Mouse (Mus musculus) heart, adult 2 months (tissue): ENCODE data around the gene A630095N17Rik. TPM values are rescaled to one million over a fixed set of nuclear protein-coding genes. Genes with fewer than 3 reads are reported as not detected.

Experiments
- DNase-seq, 2 experiments: peaks; one replicate each; pipeline ENCODE4 v3.0.0; 2021
- H3K27ac ChIP-seq: fragments of 200-600 bp; 2 replicates; pipeline ENCODE4 v1.8.1; 2022
- H3K27me3 ChIP-seq: fragments of 200-500 bp; 2 replicates; pipeline ENCODE4 v1.6.1; 2012; ENCODE audit warnings: mild to moderate bottlenecking, low read length, inconsistent platforms, mixed read lengths; ENCODE audit not compliant: control insufficient read depth, insufficient read depth
- H3K36me3 ChIP-seq: fragments of 200-500 bp; 2 replicates; pipeline ENCODE4 v1.6.1; 2012; ENCODE audit warnings: low read length, inconsistent platforms; ENCODE audit not compliant: control insufficient read depth, insufficient read depth
- H3K4me1 ChIP-seq: fragments of 200-500 bp; 2 replicates; pipeline ENCODE4 v1.6.1; 2011; ENCODE audit warnings: low read length; ENCODE audit not compliant: control insufficient read depth, insufficient read depth
- H3K4me3 ChIP-seq: fragments of 200-600 bp; 2 replicates; pipeline ENCODE4 v1.8.1; 2022
- H3K79me2 ChIP-seq: fragments of 200-500 bp; replicated peaks from 2 replicates; pipeline ENCODE4 v1.6.1; 2012; ENCODE audit warnings: mild to moderate bottlenecking, inconsistent platforms, low read length, moderate library complexity, mixed read lengths; ENCODE audit not compliant: control insufficient read depth, insufficient read depth
- H3K9ac ChIP-seq: fragments of 200-500 bp; 2 replicates; pipeline ENCODE4 v1.6.1; 2012; ENCODE audit warnings: low read depth, mild to moderate bottlenecking, control low read depth, inconsistent platforms, low read length, mixed read lengths
- CTCF ChIP-seq: fragments of 200-600 bp; IDR thresholded peaks from 2 replicates; pipeline ENCODE4 v1.8.1; 2022; ENCODE audit warnings: antibody characterized with exemption, mild to moderate bottlenecking, moderate library complexity
- EP300 ChIP-seq: fragments of 200-500 bp; IDR thresholded peaks from 2 replicates; pipeline ENCODE4 v1.6.1; 2011; ENCODE audit warnings: low read depth, low read length, control low read depth; ENCODE audit not compliant: insufficient read depth
- POLR2A ChIP-seq: fragments of 200-500 bp; IDR thresholded peaks from 2 replicates; pipeline ENCODE4 v1.6.1; 2011; ENCODE audit warnings: mild to moderate bottlenecking, low read depth, low read length, control low read depth; ENCODE audit not compliant: insufficient read depth
- WGBS: fragments of 180-500 bp; shearing (Covaris S2); methylation state at CpG from one replicate; pipeline ENCODE4 v1.1.7; 2018; 5-methylcytosine and 5-hydroxymethylcytosine counted together
- intact Hi-C: fragments of 180-260 bp; cut with DNase I; formaldehyde crosslinking; loops from one replicate; pipeline ENCODE4 v1.15.1; 2025
- polyA plus RNA-seq: library from polyadenylated mRNA; depleted of rRNA; stranded (reverse); fragments of >200 nt; gene quantifications from 2 replicates; pipeline ENCODE4 v1.2.3, GENCODE M21; 2012
- total RNA-seq, 2 experiments: library from RNA; stranded (reverse); gene quantifications; 2 replicates each; pipeline ENCODE4 v1.2.3; 2021

Gene A630095N17Rik
- total and polyA plus RNA-seq, 3 experiments = not detected

DNA sequence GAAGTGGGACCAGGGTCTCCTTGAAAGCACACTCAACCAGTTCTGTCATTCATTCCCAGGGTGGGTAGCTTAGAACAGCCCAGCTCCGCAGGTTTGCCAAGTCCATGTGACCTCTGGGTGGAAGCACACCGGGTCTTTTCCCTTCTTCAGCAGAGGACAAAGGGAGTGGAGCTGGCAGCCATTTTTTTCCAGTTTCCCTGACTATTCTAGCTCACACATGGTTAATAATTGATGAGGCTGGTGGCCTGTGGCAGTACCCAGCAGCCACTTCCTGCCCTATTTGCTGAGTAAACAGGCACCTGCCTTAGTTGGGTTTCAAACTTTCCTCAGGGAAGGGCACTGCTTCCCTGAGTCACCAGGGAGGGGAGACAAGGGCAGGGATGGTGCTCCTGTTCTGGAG, 17.5 kb downstream of the A630095N17Rik start:
- Histone ChIP-seq H3K27ac (peak overlapping the region; percentile 87), H3K4me1 (peaks cover 8% of the 10 kb centered on the region), H3K4me3 (peak overlapping the region; percentile 15; the same call in 1 of the 2 replicates), H3K9ac (peak overlapping the region; percentile 56), H3K27me3 (no peaks in the 10 kb centered on the region), H3K36me3 (peaks cover 14% of the 10 kb centered on the region), H3K79me2 (no peaks in the 10 kb centered on the region; the same call in 1 of the 2 replicates)
- DNase-seq = no peak
- WGBS = 40% methylated on average over 2 of the region's 2 CpGs
- no peak for TF ChIP-seq CTCF
- TF ChIP-seq EP300 = no peak
- no peak for TF ChIP-seq POLR2A
- intact Hi-C loops = no loop called here

DNA sequence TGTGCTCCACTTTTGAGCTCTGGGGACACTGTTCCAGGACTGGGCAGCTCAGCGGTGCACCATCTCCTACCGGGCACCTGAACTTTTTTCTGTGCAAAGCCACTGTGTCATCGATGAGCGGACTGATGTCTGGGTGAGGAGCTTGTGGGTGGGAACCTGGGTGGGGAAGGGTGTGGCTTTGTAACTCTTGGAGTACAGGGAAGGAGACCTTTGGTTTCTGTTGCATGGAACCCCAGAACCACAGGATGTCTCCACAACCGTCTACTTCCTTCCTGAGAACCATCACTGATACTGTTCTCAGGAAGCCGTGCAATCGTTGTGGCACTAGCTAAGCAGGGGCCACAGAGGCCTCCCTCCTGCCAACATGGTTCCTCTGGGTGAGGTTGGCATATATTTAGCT, 18.8 kb downstream of the A630095N17Rik start:
- intact Hi-C loops = no loop called here
- no peak overlapping the region for H3K4me3 ChIP-seq
- WGBS = 65% methylated on average over 7 of the region's 7 CpGs
- TF ChIP-seq POLR2A = no peak
- H3K9ac ChIP-seq = no peak overlapping the region
- H3K79me2 ChIP-seq = no peaks in the 10 kb centered on the region; the same call in 1 of the 2 replicates
- peaks cover 14% of the 10 kb centered on the region for H3K36me3 ChIP-seq
- H3K27ac ChIP-seq = no peak overlapping the region
- H3K4me1 ChIP-seq = peaks cover 8% of the 10 kb centered on the region
- no peaks in the 10 kb centered on the region for H3K27me3 ChIP-seq
- DNase-seq = no peak

- TF ChIP-seq CTCF (no peak), POLR2A (0 out of 2 replicates have a peak, but pooled peaks have one; percentile 13)
- H3K4me3 ChIP-seq = no peak overlapping the region
- no peak overlapping the region for H3K9ac ChIP-seq
- H3K27me3 ChIP-seq = no peaks in the 10 kb centered on the region
- no peak overlapping the region for H3K27ac ChIP-seq
- peak in 1 of 2 experiments; percentile 19 for DNase-seq
- H3K36me3 ChIP-seq = peaks cover 14% of the 10 kb centered on the region
- intact Hi-C loops = no loop called here
- WGBS = 79% methylated on average over 4 of the region's 4 CpGs
- H3K4me1 ChIP-seq = peaks cover 8% of the 10 kb centered on the region
- no peaks in the 10 kb centered on the region; the same call in 1 of the 2 replicates for H3K79me2 ChIP-seq
Observed at GRCm38 (mm10) chr1:75212542-75212941, 19.4 kb downstream of the A630095N17Rik start.

DNA sequence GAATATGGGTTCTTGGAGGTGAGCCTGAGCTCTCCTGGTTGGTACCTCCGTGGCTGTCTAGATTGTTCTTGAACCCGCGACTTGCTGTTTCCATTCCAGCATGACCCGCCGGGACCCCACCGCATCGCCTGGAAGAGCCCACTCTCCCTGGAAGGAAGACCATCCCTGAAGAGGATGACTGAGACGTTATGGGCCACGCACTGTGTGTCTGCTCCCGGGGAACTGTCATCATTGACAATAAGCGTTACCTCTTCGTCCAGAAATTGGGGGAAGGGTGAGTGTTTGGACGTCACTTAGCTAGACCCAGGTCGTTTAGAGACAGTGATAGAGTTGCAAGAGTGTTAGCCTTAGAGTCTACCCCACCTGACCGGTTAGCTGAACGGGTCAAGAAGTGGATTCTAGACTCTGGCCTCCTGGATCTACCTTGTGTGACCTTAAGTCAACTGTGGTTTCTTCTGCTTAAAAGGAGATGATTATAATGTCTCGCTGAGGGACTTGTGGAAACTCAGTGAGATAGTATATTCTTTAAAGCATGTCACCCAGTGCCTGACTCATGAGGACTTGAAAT, 20.7 kb downstream of the A630095N17Rik start:
- DNase-seq = no peak
- peak overlapping the region; percentile 88 for H3K27ac ChIP-seq

GRCm38 (mm10) chr1:75210136-75211087, 21.5 kb downstream of the A630095N17Rik start, which contains the start of the genes Glb1l and Stk16:
Gene Glb1l, minus strand, starts transcription at chr1:75210813.
Gene Stk16, plus strand, starts transcription at chr1:75210838.
- H3K4me1 ChIP-seq = peaks cover 8% of the 10 kb centered on the region
- TF ChIP-seq CTCF (no peak), EP300 (peak; percentile 38; the same call in 1 of the 2 replicates), POLR2A (peak; percentile 80; the same call in 1 of the 2 replicates)
- peak within 1 kb of the TSS; percentile 88 for H3K27ac ChIP-seq
- intact Hi-C loops = loop anchor here (2.0 kb wide), 3 partner anchors 18 to 42 kb away; partner anchors contain the start of genes Ankzf1, Atg9a and Zfand2b
- peak within 1 kb of the TSS; percentile 92 for H3K9ac ChIP-seq
- H3K27me3 ChIP-seq = no peaks in the 10 kb centered on the region
- H3K36me3 ChIP-seq = peaks cover 14% of the 10 kb centered on the region
- WGBS = 5% methylated on average over 42 of the region's 42 CpGs
- DNase-seq = peak; percentile 96 to 97
- no peaks in the 10 kb centered on the region; the same call in 1 of the 2 replicates for H3K79me2 ChIP-seq
- peak within 1 kb of the TSS; percentile 93 for H3K4me3 ChIP-seq

More for the DNA sequence above, 20.7 kb downstream of the A630095N17Rik start:
- Histone ChIP-seq H3K4me1 (peaks cover 8% of the 10 kb centered on the region), H3K27me3 (no peaks in the 10 kb centered on the region), H3K9ac (peak overlapping the region; percentile 92), H3K36me3 (peaks cover 14% of the 10 kb centered on the region), H3K79me2 (no peaks in the 10 kb centered on the region; the same call in 1 of the 2 replicates), H3K4me3 (peak overlapping the region; percentile 93)
- 9% methylated on average over 17 of the region's 17 CpGs for WGBS
- intact Hi-C loops = loop anchor here (2.0 kb wide), 3 partner anchors 18 to 42 kb away; partner anchors contain the start of genes Ankzf1, Atg9a and Zfand2b
- TF ChIP-seq EP300 = no peak
- TF ChIP-seq POLR2A = no peak
- TF ChIP-seq CTCF = no peak
